Mouse (Mus musculus): ENCODE data around the gene Abcb1a.
"Not testable (repeated sequence)": the region's sequence is repeated elsewhere in the genome, so short reads cannot be mapped to it uniquely, and the experiment has no call there.

DNA sequence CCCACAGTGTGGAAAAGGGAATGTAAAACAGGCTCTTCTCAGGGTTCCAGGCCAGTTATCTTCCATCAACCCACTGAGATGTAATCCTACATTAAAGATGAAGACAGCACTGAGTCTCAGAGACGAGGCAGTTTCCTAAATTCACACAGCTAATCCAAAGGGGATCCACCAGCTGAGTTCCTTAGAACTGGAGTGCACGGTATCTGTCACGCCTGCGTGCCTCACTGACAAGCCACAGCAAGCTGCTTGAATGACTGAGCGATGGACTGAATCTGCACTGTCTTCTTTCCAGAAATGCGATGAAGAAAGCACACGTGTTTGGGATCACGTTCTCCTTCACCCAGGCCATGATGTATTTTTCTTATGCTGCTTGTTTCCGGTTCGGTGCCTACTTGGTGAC, 73.4 kb downstream of the Abcb1a start:
- TF ChIP-seq POLR2A (IDR thresholded peaks at IDR 0.05; ENCODE audit: insufficient read length, low read depth); MAX (IDR thresholded peaks at IDR 0.05; ENCODE audit: low read depth): not testable (repeated sequence)
